Comparison of ENCODE assay signal across 21 mouse cellular contexts in genomic region chr14:14544236-14544635, GRCm38 (mm10).
DNase-seq lines count a peak whose midpoint lies in the region; ATAC-seq and TF ChIP-seq lines count a peak whose summit lies in the region.
"Had no signal": no experiment of that assay in that cellular context is flagged by ENCODE, and none has a peak within 500 bp of the region (broad histone marks: within the 10 kb centered on the region; RNA-seq: fewer than 3 reads in every experiment).

No protein-coding gene starts in this region.

- no peak for DNase-seq in liver, embryonic 11.5 days (ENCODE audit: low spot score)
- DNase-seq in kidney, postnatal 4 days: peak; percentile 4 to 14
- DNase-seq in layer of hippocampus, adult 9-10 months (ENCODE audit: low spot score): no peak
- no peak for DNase-seq in thymus, adult 2 months
- DNase-seq in heart, postnatal 14 days: no peak
- DNase-seq: cerebellum, adult 9-11 months; heart, postnatal 10 days; lung, adult 2 months; midbrain, embryonic 14.5 days; spleen, adult 18-20 months; thymus, postnatal 4 days had no signal

- peak; percentile 35; the same call in 1 of the 2 replicates for ATAC-seq in liver, embryonic 16.5 days (ENCODE audit: low read depth)
- ATAC-seq in liver, embryonic 11.5 days (replicated peaks; ENCODE audit: low FRiP score): no peak
- peak; percentile 92 for ATAC-seq in intestine, embryonic 16.5 days
- peak; percentile 43; the same call in 1 of the 2 replicates for ATAC-seq in kidney, embryonic 14.5 days (ENCODE audit: low FRiP score, low TSS enrichment)
- ATAC-seq: forebrain, embryonic 14.5 days had no signal

- no peak for TF ChIP-seq POLR2A in thymus, adult 2 months (IDR thresholded peaks at IDR 0.05; ENCODE audit: control insufficient read depth, extremely low read depth, insufficient read depth, low read length, poor library complexity)

- no peaks in the 10 kb centered on the region for H3K9me3 ChIP-seq in liver, embryonic 16.5 days (replicated peaks; ENCODE audit: control insufficient read depth, low read length)
- no peaks in the 10 kb centered on the region for H3K9me3 ChIP-seq in liver, embryonic 11.5 days (ENCODE audit: control insufficient read depth, low read length)
- no peaks in the 10 kb centered on the region for H3K9me3 ChIP-seq in intestine, embryonic 16.5 days (ENCODE audit: control insufficient read depth, low read length)
- H3K9me3 ChIP-seq in kidney, embryonic 14.5 days (ENCODE audit: control insufficient read depth, low read length): no peaks in the 10 kb centered on the region
- H3K9me3 ChIP-seq: embryonic facial prominence, embryonic 12.5 days; heart, embryonic 10.5 days; limb, embryonic 13.5 days; megakaryocyte, embryonic 14.5 days had no signal

- no peak overlapping the region for H3K4me3 ChIP-seq in liver, embryonic 16.5 days (ENCODE audit: low read depth, low read length)
- no peak overlapping the region for H3K4me3 ChIP-seq in liver, embryonic 11.5 days (ENCODE audit: low read depth, low read length)
- no peak overlapping the region for H3K4me3 ChIP-seq in intestine, embryonic 16.5 days (ENCODE audit: low read length)
- no peak overlapping the region for H3K4me3 ChIP-seq in kidney, embryonic 14.5 days (ENCODE audit: low read length)
- no peak overlapping the region for H3K4me3 ChIP-seq in thymus, adult 2 months (ENCODE audit: control insufficient read depth, insufficient read depth, low read length)
- H3K4me3 ChIP-seq: embryonic facial prominence, embryonic 12.5 days; heart, embryonic 10.5 days; limb, embryonic 13.5 days; megakaryocyte, embryonic 14.5 days; myocyte had no signal

- intact Hi-C loops in heart, postnatal 14 days (cut with DNase I): no loop called here

- H3K9ac ChIP-seq in liver, embryonic 16.5 days (ENCODE audit: low read depth, low read length): no peak overlapping the region
- H3K9ac ChIP-seq in liver, embryonic 11.5 days (ENCODE audit: low read depth, low read length): no peak overlapping the region
- no peak overlapping the region for H3K9ac ChIP-seq in intestine, embryonic 16.5 days (ENCODE audit: low read depth, low read length)
- H3K9ac ChIP-seq in kidney, embryonic 14.5 days (ENCODE audit: low read depth, low read length): no peak overlapping the region
- H3K9ac ChIP-seq: embryonic facial prominence, embryonic 12.5 days; hindbrain, embryonic 14.5 days; limb, embryonic 13.5 days had no signal

- TF ChIP-seq CTCF in thymus, adult 2 months (IDR thresholded peaks at IDR 0.05; ENCODE audit: borderline replicate concordance, control insufficient read depth, extremely low read depth, insufficient read depth, low read length, poor library complexity): no peak

- H3K36me3 ChIP-seq in liver, embryonic 16.5 days (ENCODE audit: control insufficient read depth, insufficient read depth): no peaks in the 10 kb centered on the region
- no peaks in the 10 kb centered on the region for H3K36me3 ChIP-seq in liver, embryonic 11.5 days (ENCODE audit: control insufficient read depth, insufficient read depth, low read length)
- no peaks in the 10 kb centered on the region for H3K36me3 ChIP-seq in intestine, embryonic 16.5 days (ENCODE audit: control insufficient read depth, insufficient read depth, low read length)
- no peaks in the 10 kb centered on the region for H3K36me3 ChIP-seq in kidney, embryonic 14.5 days (ENCODE audit: control insufficient read depth, insufficient read depth, low read length)
- no peaks in the 10 kb centered on the region for H3K36me3 ChIP-seq in thymus, adult 2 months (ENCODE audit: control insufficient read depth, insufficient read depth, low read length)
- H3K36me3 ChIP-seq: embryonic facial prominence, embryonic 12.5 days; heart, embryonic 10.5 days; limb, embryonic 13.5 days had no signal

- no peaks in the 10 kb centered on the region for H3K4me1 ChIP-seq in liver, embryonic 16.5 days (ENCODE audit: control insufficient read depth, low read depth, low read length)
- no peaks in the 10 kb centered on the region for H3K4me1 ChIP-seq in liver, embryonic 11.5 days (replicated peaks; ENCODE audit: control insufficient read depth, insufficient read depth, low read length)
- H3K4me1 ChIP-seq in intestine, embryonic 16.5 days (ENCODE audit: control insufficient read depth, insufficient read depth, low read length): 0 out of 2 replicates have a peak, but pooled peaks cover 3% of the 10 kb centered on the region
- no peaks in the 10 kb centered on the region for H3K4me1 ChIP-seq in kidney, embryonic 14.5 days (ENCODE audit: control insufficient read depth, insufficient read depth, low read length)
- no peaks in the 10 kb centered on the region for H3K4me1 ChIP-seq in thymus, adult 2 months (replicated peaks; ENCODE audit: control insufficient read depth, insufficient read depth, low read length)
- H3K4me1 ChIP-seq: embryonic facial prominence, embryonic 12.5 days; heart, embryonic 10.5 days; limb, embryonic 13.5 days; megakaryocyte, embryonic 14.5 days had no signal

- WGBS in liver, embryonic 16.5 days (ENCODE audit: insufficient replicate concordance): 56% methylated on average over 7 of the region's 7 CpGs
- WGBS in liver, embryonic 11.5 days: 77% methylated on average over 7 of the region's 7 CpGs
- 51% methylated on average over 7 of the region's 7 CpGs for WGBS in intestine, embryonic 16.5 days
- WGBS in kidney, embryonic 14.5 days: 59% methylated on average over 7 of the region's 7 CpGs
- WGBS in thymus, adult 2 months: 93% methylated on average over 7 of the region's 7 CpGs

- H3K27me3 ChIP-seq in liver, embryonic 16.5 days (ENCODE audit: control insufficient read depth, insufficient read depth, low read depth, low read length): no peaks in the 10 kb centered on the region
- H3K27me3 ChIP-seq in liver, embryonic 11.5 days (replicated peaks; ENCODE audit: control insufficient read depth, insufficient read depth, low read length): no peaks in the 10 kb centered on the region
- H3K27me3 ChIP-seq in intestine, embryonic 16.5 days (replicated peaks; ENCODE audit: control insufficient read depth, insufficient read depth, low read length): no peaks in the 10 kb centered on the region
- H3K27me3 ChIP-seq in kidney, embryonic 14.5 days (ENCODE audit: control insufficient read depth, insufficient read depth, low read length): no peaks in the 10 kb centered on the region
- H3K27me3 ChIP-seq in thymus, adult 2 months (ENCODE audit: control insufficient read depth, insufficient read depth, low read length): no peaks in the 10 kb centered on the region
- H3K27me3 ChIP-seq: embryonic facial prominence, embryonic 12.5 days; limb, embryonic 13.5 days; megakaryocyte, embryonic 14.5 days had no signal

- H3K27ac ChIP-seq in liver, embryonic 16.5 days (ENCODE audit: low read length): no peak overlapping the region
- H3K27ac ChIP-seq in liver, embryonic 11.5 days (ENCODE audit: low read depth, low read length): no peak overlapping the region
- H3K27ac ChIP-seq in intestine, embryonic 16.5 days (ENCODE audit: low read length): peak overlapping the region; percentile 23
- no peak overlapping the region for H3K27ac ChIP-seq in kidney, embryonic 14.5 days (ENCODE audit: low read depth, low read length)
- H3K27ac ChIP-seq in thymus, adult 2 months (ENCODE audit: control insufficient read depth, insufficient read depth, low read length): no peak overlapping the region
- H3K27ac ChIP-seq: embryonic facial prominence, embryonic 12.5 days; heart, embryonic 10.5 days; hindbrain, embryonic 14.5 days; limb, embryonic 13.5 days had no signal

- no peak overlapping the region for H3K4me2 ChIP-seq in liver, embryonic 16.5 days (ENCODE audit: low read depth, low read length)
- H3K4me2 ChIP-seq in liver, embryonic 11.5 days: no peak overlapping the region
- no peak overlapping the region; the same call in 1 of the 2 replicates for H3K4me2 ChIP-seq in intestine, embryonic 16.5 days (ENCODE audit: low read depth, low read length)
- no peak overlapping the region for H3K4me2 ChIP-seq in kidney, embryonic 14.5 days (replicated peaks; ENCODE audit: low read depth, low read length)
- H3K4me2 ChIP-seq: embryonic facial prominence, embryonic 12.5 days; hindbrain, embryonic 14.5 days; limb, embryonic 13.5 days had no signal

Comparison
In these comparisons a context has a peak if more than half of its experiments do, and no peak if none do; other contexts are left out.
1. DNase-seq: peak in kidney, postnatal 4 days (2 of 2); none in liver, embryonic 11.5 days (single experiment), layer of hippocampus, adult 9-10 months (single experiment), thymus, adult 2 months (single experiment) and heart, postnatal 14 days (0 of 2).